Mouse (Mus musculus) neutrophil, adult 5-6 weeks (primary cell): Measurements from ENCODE around the gene Sbf2. TPM values are rescaled to one million over a fixed set of nuclear protein-coding genes. Genes with fewer than 3 reads are reported as not detected.
"Not testable (repeated sequence)": the region's sequence is repeated elsewhere in the genome, so short reads cannot be mapped to it uniquely, and the experiment has no call there.

Source experiments
- ATAC-seq: fragments of 151-379, 151-347 bp; 2 replicates; pipeline ENCODE4 v1.8.0; 2017; ENCODE audit warnings: mild to moderate bottlenecking, moderate TSS enrichment; ENCODE audit not compliant: insufficient number of reproducible peaks, poor library complexity, low FRiP score, severe bottlenecking; ENCODE audit errors: extremely low read depth
- total RNA-seq: library from RNA; stranded (forward); fragments of 200-1000 nt; gene quantifications from 2 replicates; pipeline ENCODE4 v1.2.3, GENCODE M21; 2017

Sbf2 gene
- total RNA-seq = 3.1 and 3.4 TPM in 2 replicates

- 0 out of 2 replicates have a peak, but pooled peaks have one; percentile 23 for ATAC-seq
Observed at GRCm38 (mm10) chr7:110614133-110615063, at the start of gene Sbf2. Gene Sbf2, minus strand, starts transcription at chr7:110614922.

GRCm38 (mm10) chr7:110658378-110658928, 43.7 kb upstream of the Sbf2 start:
- no peak for ATAC-seq

GRCm38 (mm10) chr7:110655966-110656365, 41.2 kb upstream of the Sbf2 start:
- ATAC-seq = no peak

- no peak for ATAC-seq
Observed at GRCm38 (mm10) chr7:110655230-110655629, 40.5 kb upstream of the Sbf2 start.

- no peak for ATAC-seq
Observed at GRCm38 (mm10) chr7:110651091-110651490, 36.4 kb upstream of the Sbf2 start.

GRCm38 (mm10) chr7:110650491-110650890, 35.8 kb upstream of the Sbf2 start:
- ATAC-seq = no peak

- no peak for ATAC-seq
Observed at GRCm38 (mm10) chr7:110649133-110649987, 34.6 kb upstream of the Sbf2 start.

- ATAC-seq = no peak
Observed at GRCm38 (mm10) chr7:110648455-110649085, 33.8 kb upstream of the Sbf2 start.

- no peak for ATAC-seq
Observed at GRCm38 (mm10) chr7:110647559-110648454, 33.1 kb upstream of the Sbf2 start.

GRCm38 (mm10) chr7:110646611-110647407, 32.1 kb upstream of the Sbf2 start:
- no peak for ATAC-seq

GRCm38 (mm10) chr7:110645859-110646258, 31.1 kb upstream of the Sbf2 start:
- peak; percentile 56; the same call in 1 of the 2 replicates for ATAC-seq

GRCm38 (mm10) chr7:110645311-110645710, 30.6 kb upstream of the Sbf2 start:
- no peak for ATAC-seq

GRCm38 (mm10) chr7:110639958-110640357, 25.2 kb upstream of the Sbf2 start:
- ATAC-seq = not testable (repeated sequence)

GRCm38 (mm10) chr7:110639291-110639915, 24.7 kb upstream of the Sbf2 start:
- no peak for ATAC-seq

GRCm38 (mm10) chr7:110638305-110639110, 23.8 kb upstream of the Sbf2 start:
- no peak for ATAC-seq

GRCm38 (mm10) chr7:110636559-110636958, 21.8 kb upstream of the Sbf2 start:
- no peak for ATAC-seq
